Mouse (Mus musculus): Measurements from ENCODE around the gene Garem2.

Garem2 gene

GRCm38 (mm10) chr5:30111771-30112170, 6.8 kb downstream of the Garem2 start:
- 67% methylated on average over 3 of the region's 3 CpGs for WGBS

- 87% methylated on average over 3 of the region's 3 CpGs for whole genome bisulfite sequencing
Measured at GRCm38 (mm10) chr5:30112533-30113068, 7.6 kb downstream of the Garem2 start.

- 10% methylated on average over 103 of the region's 103 CpGs for WGBS
Measured at GRCm38 (mm10) chr5:30113881-30114760, 9.2 kb downstream of the Garem2 start.

- 12% methylated on average over 28 of the region's 28 CpGs for WGBS
Measured at GRCm38 (mm10) chr5:30114761-30115140, 9.8 kb downstream of the Garem2 start.

GRCm38 (mm10) chr5:30115718-30116117, 10.8 kb downstream of the Garem2 start:
- 66% methylated on average over 10 of the region's 10 CpGs for WGBS

GRCm38 (mm10) chr5:30118018-30118417, 13.1 kb downstream of the Garem2 start:
- 82% methylated on average over 1 of the region's 1 CpGs for WGBS

GRCm38 (mm10) chr5:30119163-30119562, 14.2 kb downstream of the Garem2 start:
- 76% methylated on average over 6 of the region's 6 CpGs for WGBS

- 83% methylated on average over 7 of the region's 7 CpGs for WGBS
Measured at GRCm38 (mm10) chr5:30120106-30120505, 15.1 kb downstream of the Garem2 start.

GRCm38 (mm10) chr5:30122481-30122880, 17.5 kb downstream of the Garem2 start:
- WGBS, result 88% methylated on average over 6 of the region's 6 CpGs

GRCm38 (mm10) chr5:30125587-30125986, 20.6 kb downstream of the Garem2 start:
- 51% methylated on average over 5 of the region's 5 CpGs for WGBS

- WGBS, result 84% methylated on average over 7 of the region's 7 CpGs
Measured at GRCm38 (mm10) chr5:30126756-30127155, 21.8 kb downstream of the Garem2 start.

- 61% methylated on average over 13 of the region's 13 CpGs for WGBS
Measured at GRCm38 (mm10) chr5:30127921-30128597, 23.1 kb downstream of the Garem2 start.

GRCm38 (mm10) chr5:30128680-30129079, 23.7 kb downstream of the Garem2 start:
- 84% methylated on average over 6 of the region's 6 CpGs for WGBS

- 84% methylated on average over 4 of the region's 4 CpGs for WGBS
Measured at GRCm38 (mm10) chr5:30131246-30131645, 26.3 kb downstream of the Garem2 start.

GRCm38 (mm10) chr5:30132173-30132572, 27.2 kb downstream of the Garem2 start:
- 95% methylated on average over 2 of the region's 2 CpGs for WGBS

- 92% methylated on average over 11 of the region's 11 CpGs for WGBS
Measured at GRCm38 (mm10) chr5:30135711-30136231, 30.8 kb downstream of the Garem2 start.

- 94% methylated on average over 9 of the region's 9 CpGs for WGBS
Measured at GRCm38 (mm10) chr5:30137271-30137670, 32.3 kb downstream of the Garem2 start.

- 83% methylated on average over 4 of the region's 4 CpGs for WGBS
Measured at GRCm38 (mm10) chr5:30138193-30138592, 33.2 kb downstream of the Garem2 start.

- WGBS, result 64% methylated on average over 6 of the region's 6 CpGs
Measured at GRCm38 (mm10) chr5:30146526-30146925, 41.6 kb downstream of the Garem2 start.

GRCm38 (mm10) chr5:30148133-30148920, 43.4 kb downstream of the Garem2 start:
- WGBS, result 87% methylated on average over 5 of the region's 5 CpGs

- 23% methylated on average over 4 of the region's 4 CpGs for WGBS
Measured at GRCm38 (mm10) chr5:30152007-30152406, 47.0 kb downstream of the Garem2 start.

GRCm38 (mm10) chr5:30152413-30152812, 47.5 kb downstream of the Garem2 start:
- WGBS, result 50% methylated on average over 1 of the region's 1 CpGs

Measured in cerebral cortex, adult 2 months (tissue).